Mouse (Mus musculus) ES-E14 (cell line): ENCODE measurements around the gene Gmfb. TPM values are rescaled to one million over a fixed set of nuclear protein-coding genes. Genes with fewer than 3 reads are reported as not detected.

ENCODE experiments used
- DNase-seq: peaks from one replicate; pipeline ENCODE4 v3.0.0-alpha.2; 2013; ENCODE audit warnings: low read depth, low spot score
- H3K27ac ChIP-seq: 2 replicates; pipeline ENCODE4 v1.5.1; 2012; ENCODE audit warnings: low read depth, mild to moderate bottlenecking, low read length, moderate library complexity, mixed read lengths; ENCODE audit not compliant: poor library complexity, insufficient read depth, severe bottlenecking
- H3K36me3 ChIP-seq: 2 replicates; pipeline ENCODE4 v1.6.1; 2012; ENCODE audit warnings: mild to moderate bottlenecking, low read length, moderate library complexity, mixed read lengths; ENCODE audit not compliant: control insufficient read depth, poor library complexity, insufficient read depth, severe bottlenecking
- H3K4me1 ChIP-seq, 2 experiments: fragments of 150-350 bp in 1 of 2; sonication (generic) in 1 of 2; 2 replicates each; pipeline ENCODE4 v1.6.1; 2012; ENCODE audit warnings: low read length in 2 of 2, mild to moderate bottlenecking in 1 of 2, mixed read lengths in 1 of 2; ENCODE audit not compliant: control insufficient read depth in 2 of 2, insufficient read depth in 2 of 2, poor library complexity in 1 of 2
- H3K4me3 ChIP-seq, 2 experiments: fragments of 150-350 bp in 1 of 2; sonication (generic) in 1 of 2; 2 replicates each; pipeline ENCODE4 v1.5.1; 2012; ENCODE audit warnings: low read length in 2 of 2, low read depth in 1 of 2, mild to moderate bottlenecking in 1 of 2, mixed read lengths in 1 of 2; ENCODE audit not compliant: insufficient read depth in 1 of 2, poor library complexity in 1 of 2, severe bottlenecking in 1 of 2
- H3K9ac ChIP-seq: 2 replicates; pipeline ENCODE4 v1.6.1; 2012; ENCODE audit warnings: low read depth, mild to moderate bottlenecking, low read length, mixed read lengths; ENCODE audit not compliant: poor library complexity, insufficient read depth, severe bottlenecking
- H3K9me3 ChIP-seq: fragments of 150-350 bp; sonication (generic); 2 replicates; pipeline ENCODE4 v1.6.1; 2012; ENCODE audit warnings: low read depth, mild to moderate bottlenecking, low read length; ENCODE audit not compliant: control insufficient read depth, insufficient read depth
- CHD2 ChIP-seq: IDR thresholded peaks from 2 replicates; pipeline ENCODE4 v1.6.1; 2014; ENCODE audit warnings: mild to moderate bottlenecking, low read depth, low read length, inconsistent platforms
- HCFC1 ChIP-seq: IDR thresholded peaks from 2 replicates; pipeline ENCODE4 v1.6.1; 2012; ENCODE audit warnings: low read length, inconsistent platforms, borderline replicate concordance; ENCODE audit not compliant: insufficient read depth
- MAFK ChIP-seq: IDR thresholded peaks from 2 replicates; pipeline ENCODE4 v1.6.1; 2014; ENCODE audit warnings: mild to moderate bottlenecking, low read depth, low read length, inconsistent platforms; ENCODE audit not compliant: insufficient read depth
- ZC3H11A ChIP-seq: IDR thresholded peaks from 2 replicates; pipeline ENCODE4 v1.6.1; 2012; ENCODE audit warnings: low read depth, mild to moderate bottlenecking, inconsistent platforms, low read length, borderline replicate concordance
- ZNF384 ChIP-seq: IDR thresholded peaks from 2 replicates; pipeline ENCODE4 v1.6.1; 2012; ENCODE audit warnings: low read depth, low read length, inconsistent platforms
- in situ Hi-C, 2 experiments: fragments of 600-800 bp; cut with MboI; formaldehyde crosslinking; loops; one replicate each; pipeline ENCODE4 v1.15.1; 2025; ENCODE audit warnings: low sequenced_read_pairs in 2 of 2, inconsistent platforms in 1 of 2; ENCODE audit not compliant: unreplicated experiment in 2 of 2
- total RNA-seq: library from RNA; depleted of rRNA; stranded (reverse); fragments of 300-350 nt; gene quantifications from 2 replicates; pipeline ENCODE4 v1.2.3, GENCODE M21; 2012; rRNA removed

Gmfb gene
- total RNA-seq, 1 experiment: 26.9 TPM

- in situ Hi-C loops: no loop called here
- no peak for TF ChIP-seq ZNF384
- no peak for TF ChIP-seq CHD2
- TF ChIP-seq HCFC1: no peak
- TF ChIP-seq ZC3H11A: no peak
- no peak for TF ChIP-seq MAFK
- Histone ChIP-seq H3K27ac (no peak overlapping the region), H3K4me1 (peaks cover 5% of the 10 kb centered on the region in 2 experiments; a peak in 3 of 4 replicates), H3K4me3 (peak overlapping the region; percentile 91 to 99; a peak in 3 of 4 replicates), H3K9me3 (no peaks in the 10 kb centered on the region), H3K36me3 (peaks cover 2% of the 10 kb centered on the region; the same call in 1 of the 2 replicates), H3K9ac (no peak overlapping the region)
- DNase-seq: no peak
Observed at GRCm38 (mm10) chr14:46761186-46761585, 60.9 kb downstream of the Gmfb start.

GRCm38 (mm10) chr14:46760355-46761029 is 61.5 kb downstream of the Gmfb start, which contains the start of gene Cdkn3:
Gene Cdkn3, plus strand, starts transcription at chr14:46760541.
- H3K4me3 ChIP-seq: peak within 1 kb of the TSS; percentile 91 to 99
- peak within 1 kb of the TSS; percentile 89 for H3K9ac ChIP-seq
- H3K36me3 ChIP-seq: peaks cover 2% of the 10 kb centered on the region; the same call in 1 of the 2 replicates
- no peak for TF ChIP-seq HCFC1
- peak; percentile 65; the same call in 1 of the 2 replicates for TF ChIP-seq CHD2
- in situ Hi-C loops: no loop called here
- peaks cover 5% of the 10 kb centered on the region in 2 experiments; a peak in 3 of 4 replicates for H3K4me1 ChIP-seq
- H3K9me3 ChIP-seq: no peaks in the 10 kb centered on the region
- no peak within 1 kb of the TSS for H3K27ac ChIP-seq
- DNase-seq: peak; percentile 92

GRCm38 (mm10) chr14:46759970-46760354 is 62.1 kb downstream of the Gmfb start:
- H3K4me3 ChIP-seq: peak overlapping the region in 1 of 2 experiments; percentile 57; a peak in 2 of 4 replicates
- no peak overlapping the region for H3K9ac ChIP-seq
- no peak overlapping the region for H3K27ac ChIP-seq
- no peaks in the 10 kb centered on the region for H3K9me3 ChIP-seq
- DNase-seq: no peak
- in situ Hi-C loops: no loop called here
- TF ChIP-seq MAFK: no peak
- H3K4me1 ChIP-seq: peaks cover 5% of the 10 kb centered on the region in 2 experiments; a peak in 3 of 4 replicates
- peaks cover 2% of the 10 kb centered on the region; the same call in 1 of the 2 replicates for H3K36me3 ChIP-seq

Other genes with a start within 250 kb of the Gmfb start
- 7.2 and 9.6 TPM in 2 replicates for gene Cdkn3, start 61.7 kb downstream of the Gmfb start, total RNA-seq
- gene Cnih1, start 33.8 kb downstream of the Gmfb start, total RNA-seq: 45.0 and 65.4 TPM in 2 replicates
- 6.6 and 10.5 TPM in 2 replicates for gene Cgrrf1, start 9.9 kb upstream of the Gmfb start, total RNA-seq
- gene Samd4, start 60.6 kb upstream of the Gmfb start, total RNA-seq: 4.2 and 5.7 TPM in 2 replicates